Mouse (Mus musculus) cerebellum, adult 8-10 months (tissue): Measurements from ENCODE around the gene Fancc.

Experiments used
- DNase-seq: peaks from one replicate; pipeline ENCODE4 v3.0.0; 2022

Gene Fancc

DNA sequence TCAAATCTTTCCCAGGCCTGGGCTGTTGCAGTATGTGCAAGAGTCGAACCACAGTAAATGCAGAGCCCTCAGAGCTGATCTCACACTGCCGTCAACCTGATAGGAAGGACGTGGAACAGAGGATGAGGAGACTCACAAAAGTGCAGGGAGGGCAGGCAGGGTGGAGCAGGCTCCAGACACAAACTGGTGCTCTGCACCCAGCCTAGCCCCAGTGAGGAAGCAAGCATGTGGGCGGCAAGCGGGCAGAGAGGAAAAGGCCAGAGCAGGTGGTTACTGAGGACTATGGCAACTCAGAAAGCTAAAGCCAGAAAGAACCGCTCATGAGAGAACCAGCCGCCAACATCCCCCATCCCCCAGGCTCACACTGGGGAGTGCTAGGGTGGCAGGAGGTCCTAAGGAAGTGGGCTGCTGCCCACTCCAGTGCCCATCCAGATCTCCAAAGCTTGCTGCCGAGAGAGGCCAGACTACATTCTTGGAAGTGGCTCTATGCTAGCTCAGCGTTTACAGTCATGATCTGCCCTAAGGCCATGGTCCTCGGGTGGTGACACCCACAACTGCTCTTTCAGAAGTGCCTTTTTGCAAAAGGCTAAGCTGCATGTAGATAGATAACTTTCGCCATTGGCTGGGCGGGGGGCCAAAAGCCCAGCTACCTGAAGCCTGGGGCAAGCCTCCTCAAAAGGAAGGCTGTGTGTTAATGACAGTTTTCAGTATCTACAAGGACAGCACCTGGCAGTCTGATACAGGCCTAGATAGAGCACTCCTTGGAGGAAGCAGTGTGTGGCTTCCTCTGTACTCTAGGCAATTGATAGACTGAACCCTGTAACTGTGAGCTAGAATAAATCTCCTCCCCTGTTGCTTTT lies 183.1 kb downstream of the Fancc start:
- DNase-seq, result no peak

- DNase-seq, result no peak
These were observed 183.8 kb downstream of the Fancc start for GRCm38 (mm10) chr13:63313247-63313646.

- DNase-seq, result no peak
These were observed 185.9 kb downstream of the Fancc start for GRCm38 (mm10) chr13:63311156-63311555.

GRCm38 (mm10) chr13:63309563-63309962 lies 187.5 kb downstream of the Fancc start:
- DNase-seq, result no peak

GRCm38 (mm10) chr13:63306768-63307167 lies 190.3 kb downstream of the Fancc start:
- DNase-seq, result peak; percentile 81

DNA sequence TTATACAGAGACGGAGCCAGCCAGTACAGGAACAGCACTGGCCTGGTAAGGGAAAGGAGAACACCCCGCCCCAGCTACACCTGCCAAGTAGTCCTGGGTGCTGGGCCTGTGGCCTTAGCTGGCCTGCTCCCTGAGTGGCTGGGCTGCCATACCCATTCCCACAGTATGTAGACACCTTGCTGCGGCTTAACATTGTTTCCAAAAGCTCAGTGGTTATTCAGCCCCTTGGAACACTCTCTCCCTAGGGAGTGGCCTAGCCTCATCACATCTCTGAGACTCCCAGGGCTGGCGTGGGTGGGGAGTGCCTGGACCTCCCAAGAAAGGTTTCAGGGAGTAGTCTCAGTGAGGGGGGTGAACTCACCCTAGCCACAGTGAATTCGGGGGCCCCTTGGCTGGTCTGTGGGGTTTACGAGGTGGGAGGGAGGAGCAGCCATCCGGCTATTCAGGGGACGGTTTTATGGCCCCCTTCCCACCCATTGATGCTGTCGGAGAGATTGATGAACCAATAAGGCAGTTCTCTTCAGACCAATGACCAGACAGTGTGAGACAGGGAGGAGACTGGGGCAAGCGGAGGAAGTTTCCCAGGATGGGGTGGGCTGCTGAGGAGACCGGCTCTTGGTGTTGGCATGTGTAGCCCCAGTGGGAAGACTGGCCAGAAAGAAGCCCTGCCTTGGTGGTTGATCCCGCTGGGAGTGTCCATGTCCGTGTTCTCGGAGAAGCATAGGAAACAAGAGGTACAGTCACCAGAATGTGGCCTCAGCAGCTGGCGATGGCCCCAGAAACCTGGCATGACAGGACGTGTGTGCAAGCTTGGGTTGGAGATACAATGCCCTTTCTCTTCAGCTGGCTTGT lies 191.7 kb downstream of the Fancc start:
- no peak for DNase-seq

DNA sequence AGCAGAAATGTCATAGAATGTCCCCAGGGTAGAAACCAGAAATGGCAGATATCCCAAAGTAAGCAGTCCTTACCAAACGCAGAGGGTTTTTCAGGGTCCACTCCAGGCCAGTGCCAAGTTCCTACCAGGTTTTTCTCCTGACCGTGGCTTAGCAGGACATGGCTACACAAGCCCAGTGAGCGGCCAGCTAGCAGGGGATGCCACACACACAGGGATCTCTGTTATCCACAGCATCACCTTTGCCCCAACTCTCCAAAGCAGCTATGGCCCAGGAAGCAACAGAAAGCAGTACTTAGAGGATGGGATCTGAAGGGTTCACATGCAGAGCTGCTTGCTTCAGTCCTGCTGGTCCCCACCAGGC lies 192.3 kb downstream of the Fancc start:
- no peak for DNase-seq

- no peak for DNase-seq
These were observed 192.8 kb downstream of the Fancc start for GRCm38 (mm10) chr13:63304124-63304792.

DNA sequence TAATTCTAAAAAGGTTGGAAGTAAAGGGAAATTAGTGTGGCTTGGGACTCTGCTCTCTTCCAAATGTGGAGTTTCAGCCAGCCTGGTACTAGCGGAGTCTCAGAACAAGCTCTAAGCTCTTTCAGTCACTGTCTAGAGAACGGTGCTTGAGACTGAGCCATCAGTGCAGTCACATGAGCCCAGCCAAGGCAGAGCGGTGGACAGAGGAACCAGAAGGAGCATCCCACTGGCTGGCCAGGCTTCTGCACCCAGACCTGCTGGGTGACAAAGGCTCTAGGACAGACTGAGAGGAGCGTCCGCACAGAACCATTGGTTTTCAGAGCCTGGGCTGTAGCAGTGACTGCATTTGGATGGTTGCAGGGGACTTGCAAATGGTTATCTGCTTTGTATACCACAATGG lies 194.7 kb downstream of the Fancc start:
- DNase-seq, result no peak

DNA sequence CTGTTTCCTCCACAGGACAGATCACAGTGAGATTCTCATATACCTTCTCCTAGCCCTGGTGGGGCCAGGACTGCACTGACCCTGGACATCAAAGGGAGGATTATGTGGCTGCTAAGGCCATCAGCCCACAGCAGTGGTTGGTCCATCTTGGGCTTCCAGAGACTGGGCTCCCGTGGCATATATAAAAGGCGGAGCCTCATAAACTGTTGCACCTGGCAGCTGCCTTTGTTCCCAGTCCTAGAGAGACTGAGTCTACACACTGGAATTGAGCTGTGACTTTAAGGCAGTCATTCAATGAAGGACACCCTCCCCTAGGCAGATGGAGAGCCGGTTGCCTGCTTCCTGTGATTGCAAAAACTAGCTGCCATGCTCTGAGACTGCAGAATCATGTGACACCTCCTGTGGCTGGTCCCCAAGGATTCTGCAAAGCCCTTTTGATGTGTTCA lies 195.3 kb downstream of the Fancc start:
- no peak for DNase-seq

DNA sequence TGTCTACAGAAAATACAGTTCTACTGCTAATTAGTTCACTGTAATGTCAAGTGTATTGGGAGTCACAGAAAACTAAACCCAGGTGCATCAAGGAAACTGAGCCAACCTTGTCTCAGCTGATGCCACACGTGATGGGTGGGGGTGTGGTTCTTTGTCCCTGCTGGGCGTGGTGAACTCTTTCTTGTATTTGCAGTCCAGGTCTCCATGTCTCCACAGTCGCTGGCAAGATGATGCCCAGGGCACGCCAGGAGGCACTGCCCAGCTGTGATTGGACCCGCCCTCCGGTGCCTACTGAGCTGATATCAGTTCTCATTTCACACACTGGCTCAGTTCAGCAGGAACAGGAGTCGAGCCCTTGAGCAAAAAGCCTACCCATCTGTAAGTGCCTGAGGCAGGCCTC lies 196.1 kb downstream of the Fancc start:
- DNase-seq, result no peak

- DNase-seq, result no peak
These were observed 198.1 kb downstream of the Fancc start for GRCm38 (mm10) chr13:63298931-63299330.

DNA sequence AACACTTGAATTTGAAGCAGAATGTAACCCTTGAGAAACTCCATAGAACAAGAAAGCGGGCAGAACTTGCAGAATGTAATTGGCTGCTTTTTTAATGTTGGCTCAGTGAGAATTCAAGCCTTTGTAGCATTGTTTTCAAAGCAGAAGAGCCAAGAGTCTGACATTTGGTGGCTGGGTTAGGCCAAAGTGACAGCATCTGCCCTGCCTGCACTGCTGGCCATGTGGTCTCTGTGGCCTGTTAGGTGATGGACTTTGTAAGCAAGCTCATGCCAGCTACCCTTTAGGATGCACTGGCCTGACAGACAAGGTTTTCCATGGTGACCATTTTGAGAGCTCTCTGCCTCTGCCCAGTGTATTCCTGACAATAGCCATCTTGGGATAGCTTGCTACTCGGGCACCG lies 199.1 kb downstream of the Fancc start:
- no peak for DNase-seq

GRCm38 (mm10) chr13:63297003-63297402 lies 200.1 kb downstream of the Fancc start:
- no peak for DNase-seq

DNA sequence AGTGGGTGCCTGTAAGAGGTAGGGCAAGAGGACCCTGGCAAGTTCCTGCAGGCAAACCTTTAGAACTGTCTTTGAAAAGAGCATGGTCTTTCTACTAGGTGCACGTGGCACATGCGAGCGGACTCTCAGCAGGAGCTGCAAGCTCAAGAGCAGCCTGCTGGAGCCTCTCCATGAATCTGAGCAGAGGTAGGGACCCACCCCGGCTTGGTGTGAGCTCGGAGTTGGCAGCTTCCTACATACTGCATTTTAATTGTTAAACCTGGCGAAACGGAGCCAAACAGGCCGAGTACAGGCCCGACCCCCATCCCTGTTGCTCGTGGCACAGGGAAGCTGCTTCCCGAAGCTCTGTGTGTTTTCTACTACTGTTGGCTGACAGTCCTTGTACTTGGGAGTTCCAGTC lies 200.8 kb downstream of the Fancc start:
- DNase-seq, result no peak

DNA sequence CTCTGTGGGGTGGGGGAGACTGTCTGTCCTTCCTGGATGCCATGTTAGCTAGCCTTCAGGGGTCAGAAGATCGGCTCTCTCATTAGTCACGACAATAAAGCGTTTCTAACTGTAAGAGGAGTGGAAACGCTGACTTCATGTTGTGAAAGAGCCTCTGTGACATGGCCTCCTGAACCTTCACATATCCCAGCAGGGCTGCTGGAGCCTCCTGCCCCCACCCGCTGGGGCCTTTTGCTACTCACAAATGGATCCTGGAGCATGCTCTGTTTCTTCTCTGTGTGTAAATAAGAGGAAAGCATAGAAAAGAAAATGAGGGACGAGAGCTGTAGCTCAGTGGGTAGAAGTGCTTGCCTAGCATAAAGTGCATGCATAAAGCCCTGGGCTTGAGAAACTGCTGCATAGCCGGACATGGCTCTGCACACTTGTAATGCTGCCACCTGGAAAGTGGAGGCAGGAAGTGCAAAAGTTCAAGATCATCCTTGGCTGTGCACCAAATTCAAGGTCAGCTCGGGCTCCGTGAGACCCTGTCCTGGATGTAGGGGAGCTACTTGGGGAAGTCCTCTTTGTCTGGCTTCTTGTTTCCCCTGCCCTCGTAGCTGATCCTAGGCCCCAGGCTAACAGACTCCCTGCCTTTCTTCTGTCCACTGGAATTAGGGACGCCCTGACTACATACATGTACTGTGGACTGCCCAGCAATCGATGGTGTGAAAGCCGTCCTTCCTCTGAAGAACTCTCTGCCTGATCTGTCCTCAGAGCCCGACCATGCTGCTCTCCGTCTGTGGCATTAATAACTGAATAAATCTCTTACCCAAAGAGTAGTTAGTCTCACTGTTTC lies 202.5 kb downstream of the Fancc start:
- peak; percentile 65 for DNase-seq

DNA sequence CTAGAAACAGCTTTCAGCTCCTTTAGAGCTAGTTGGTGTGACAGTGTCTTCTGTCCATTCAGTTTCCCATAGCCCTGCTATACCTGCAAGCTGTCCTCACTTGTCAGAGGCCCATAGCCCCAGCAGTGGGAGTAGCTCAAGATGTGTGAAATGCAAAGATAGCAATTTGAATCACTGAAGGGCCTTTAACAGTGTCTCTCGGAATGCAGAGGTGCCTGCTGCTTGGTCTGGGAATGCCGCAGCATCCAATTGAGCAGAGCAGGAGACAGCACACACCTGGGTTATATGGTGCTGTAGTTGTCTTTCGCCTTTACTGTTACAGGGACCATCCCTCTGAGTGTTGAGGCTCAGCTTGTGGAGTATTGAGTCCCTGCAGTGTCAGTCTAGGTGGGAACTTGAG lies 203.4 kb downstream of the Fancc start:
- DNase-seq, result no peak

GRCm38 (mm10) chr13:63291016-63291415 lies 206.1 kb downstream of the Fancc start:
- no peak for DNase-seq

- DNase-seq, result no peak
These were observed 207.0 kb downstream of the Fancc start for GRCm38 (mm10) chr13:63290126-63290525.

- DNase-seq, result no peak
These were observed 207.4 kb downstream of the Fancc start for GRCm38 (mm10) chr13:63289687-63290086.

DNA sequence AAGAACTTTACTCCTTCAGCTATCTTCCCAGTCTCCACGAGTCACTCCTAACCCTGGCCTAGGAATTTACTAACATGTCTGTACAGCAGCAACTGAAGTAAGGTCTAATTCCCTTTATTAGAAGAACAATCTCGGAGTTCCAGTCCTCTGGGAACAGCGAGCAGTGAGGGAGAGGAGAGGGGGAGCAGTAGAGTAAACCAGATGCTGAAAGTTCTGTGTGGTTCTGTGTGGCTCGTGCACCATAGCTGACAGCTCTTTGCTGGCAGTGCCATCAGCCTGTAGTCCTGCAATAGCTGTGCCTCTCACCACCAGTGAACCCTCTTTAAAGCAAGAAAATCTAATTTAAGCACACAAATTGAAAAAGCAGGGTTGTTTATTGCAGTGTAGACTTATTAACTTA lies 207.9 kb downstream of the Fancc start:
- no peak for DNase-seq

DNA sequence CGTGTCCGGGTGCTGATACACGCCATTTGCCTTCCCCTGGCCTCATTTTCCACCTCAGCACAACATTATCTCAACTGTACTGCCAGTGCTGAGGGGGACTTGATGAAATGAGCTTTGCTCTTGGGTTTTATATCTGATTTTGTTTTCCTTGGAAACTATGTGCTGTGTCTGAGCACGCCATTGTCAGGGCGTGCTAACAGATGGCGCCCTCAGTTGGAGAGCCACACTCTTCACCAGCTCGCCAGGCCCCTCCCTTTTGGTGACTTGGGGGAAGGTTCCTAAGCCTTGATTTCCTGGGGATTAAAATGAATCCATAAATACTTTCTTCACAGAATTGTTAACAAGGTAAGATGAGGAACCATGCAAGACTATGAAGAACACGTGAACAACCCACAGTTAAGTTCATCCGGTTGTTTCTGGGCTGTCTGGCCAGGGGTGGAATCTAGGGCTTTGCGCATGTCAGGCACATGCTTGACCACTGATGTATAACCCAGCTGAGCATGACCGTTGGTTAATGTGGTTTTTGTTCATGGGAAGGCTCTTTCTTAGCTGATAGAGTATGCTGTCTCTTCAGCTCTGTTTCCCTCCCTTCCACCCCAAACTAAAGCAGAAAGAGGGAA lies 210.5 kb downstream of the Fancc start:
- DNase-seq, result peak; percentile 69
